Mouse (Mus musculus) midbrain, embryonic 14.5 days (tissue): ENCODE measurements around the gene Cnn1. TPM values are rescaled to one million over a fixed set of nuclear protein-coding genes. Genes with fewer than 3 reads are reported as not detected.

ENCODE experiments used
- ATAC-seq: fragments of 200-750 bp; cut with Nextera tagmentation; 2 replicates; pipeline ENCODE4 v1.8.0; 2017; ENCODE audit warnings: moderate number of reproducible peaks, moderate library complexity; ENCODE audit not compliant: low FRiP score, low TSS enrichment
- DNase-seq: peaks from one replicate; pipeline ENCODE4 v3.0.0-alpha.2; 2015
- H3K27ac ChIP-seq: fragments of 300-500 bp; sonication (generic); replicated peaks from 2 replicates; pipeline ENCODE4 v1.5.1; 2014; ENCODE audit warnings: mild to moderate bottlenecking, low read depth, low read length, moderate library complexity
- H3K27me3 ChIP-seq: fragments of 300-500 bp; sonication (generic); 2 replicates; pipeline ENCODE4 v1.6.1; 2014; ENCODE audit warnings: low read length, control low read depth, mixed read lengths; ENCODE audit not compliant: control insufficient read depth, insufficient read depth
- H3K36me3 ChIP-seq: fragments of 300-500 bp; sonication (generic); 2 replicates; pipeline ENCODE4 v1.6.1; 2014; ENCODE audit warnings: low read length, control low read depth; ENCODE audit not compliant: control insufficient read depth, insufficient read depth
- H3K4me1 ChIP-seq: fragments of 300-500 bp; sonication (generic); 2 replicates; pipeline ENCODE4 v1.6.1; 2014; ENCODE audit warnings: mild to moderate bottlenecking, antibody characterized with exemption, low read length, control low read depth; ENCODE audit not compliant: control insufficient read depth, insufficient read depth
- H3K4me2 ChIP-seq: fragments of 300-500 bp; sonication (generic); 2 replicates; pipeline ENCODE4 v1.6.1; 2014; ENCODE audit warnings: mild to moderate bottlenecking, low read length, moderate library complexity
- H3K4me3 ChIP-seq: fragments of 300-500 bp; sonication (generic); replicated peaks from 2 replicates; pipeline ENCODE4 v1.5.1; 2014; ENCODE audit warnings: low read depth, low read length
- H3K9ac ChIP-seq: fragments of 300-500 bp; sonication (generic); replicated peaks from 2 replicates; pipeline ENCODE4 v1.6.1; 2014; ENCODE audit warnings: mild to moderate bottlenecking, low read length, moderate library complexity
- H3K9me3 ChIP-seq: fragments of 300-500 bp; sonication (generic); 2 replicates; pipeline ENCODE4 v1.6.1; 2016; ENCODE audit warnings: low read length, control low read depth, mixed read lengths; ENCODE audit not compliant: control insufficient read depth
- WGBS: fragments of 180-500 bp; shearing (Covaris S2); extraction: QIAGEN DNeasy Blood & Tissue Kit; methylation state at CpG from one replicate; pipeline ENCODE4 v1.1.7; 2014; 5-methylcytosine and 5-hydroxymethylcytosine counted together
- polyA plus RNA-seq: library from polyadenylated mRNA; unstranded; fragments of >200 nt; fragmentation: Nextera tagmentation; extraction: Ambion mirVana; gene quantifications from 2 replicates; pipeline ENCODE4 v1.2.1, GENCODE M21; 2014

Gene Cnn1
- polyA plus RNA-seq, 1 experiment from 2014 or later = 0.58 TPM

DNA sequence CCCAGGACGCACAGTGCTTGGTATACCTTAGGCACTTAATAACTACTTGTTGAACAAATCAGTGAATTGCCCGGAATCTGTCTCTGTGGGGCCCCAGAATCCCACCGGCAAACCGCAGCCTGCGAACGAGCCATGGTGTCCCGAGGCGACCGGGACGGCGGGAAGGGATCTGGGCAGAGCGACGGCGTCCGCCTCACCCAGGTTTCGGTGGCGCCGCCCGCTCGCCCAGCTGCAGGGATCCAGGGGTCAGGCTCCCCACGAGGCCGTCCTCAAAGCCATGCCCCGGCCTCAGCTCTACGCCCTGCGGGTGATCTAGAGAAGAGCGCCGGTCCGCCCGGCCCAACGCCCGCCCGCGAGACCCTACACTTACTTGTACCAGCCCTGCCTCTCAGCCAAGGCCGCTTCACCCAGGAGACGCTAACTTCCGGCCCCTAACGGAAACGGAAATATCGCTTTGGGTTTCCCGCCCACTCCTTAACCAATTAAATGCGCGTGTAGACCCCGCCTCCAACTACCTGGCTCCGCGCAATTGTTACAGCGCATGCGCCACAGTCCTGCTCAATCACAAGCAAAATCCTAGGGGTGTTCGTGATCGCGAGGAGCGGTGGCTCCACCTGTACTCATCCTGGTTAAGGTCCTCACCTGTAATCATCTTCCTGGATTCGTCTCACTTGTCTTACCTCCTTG, 17.9 kb downstream of the Cnn1 start, which contains the start of gene Elof1:
TSS of gene Elof1 (minus strand) at position 433 of the 687 bp plus-strand sequence.
- Histone ChIP-seq H3K27me3 (no peaks in the 10 kb centered on the region), H3K36me3 (peaks cover 19% of the 10 kb centered on the region), H3K4me3 (peak within 1 kb of the TSS; percentile 87), H3K27ac (peak within 1 kb of the TSS; percentile 70), H3K4me1 (peaks cover 16% of the 10 kb centered on the region), H3K4me2 (peak within 1 kb of the TSS; percentile 90), H3K9me3 (no peaks in the 10 kb centered on the region), H3K9ac (peak within 1 kb of the TSS; percentile 79)
- DNase-seq = peak; percentile 99
- ATAC-seq = peak; percentile 96
- whole genome bisulfite sequencing = under 1% methylated on average over 52 of the region's 52 CpGs

DNA sequence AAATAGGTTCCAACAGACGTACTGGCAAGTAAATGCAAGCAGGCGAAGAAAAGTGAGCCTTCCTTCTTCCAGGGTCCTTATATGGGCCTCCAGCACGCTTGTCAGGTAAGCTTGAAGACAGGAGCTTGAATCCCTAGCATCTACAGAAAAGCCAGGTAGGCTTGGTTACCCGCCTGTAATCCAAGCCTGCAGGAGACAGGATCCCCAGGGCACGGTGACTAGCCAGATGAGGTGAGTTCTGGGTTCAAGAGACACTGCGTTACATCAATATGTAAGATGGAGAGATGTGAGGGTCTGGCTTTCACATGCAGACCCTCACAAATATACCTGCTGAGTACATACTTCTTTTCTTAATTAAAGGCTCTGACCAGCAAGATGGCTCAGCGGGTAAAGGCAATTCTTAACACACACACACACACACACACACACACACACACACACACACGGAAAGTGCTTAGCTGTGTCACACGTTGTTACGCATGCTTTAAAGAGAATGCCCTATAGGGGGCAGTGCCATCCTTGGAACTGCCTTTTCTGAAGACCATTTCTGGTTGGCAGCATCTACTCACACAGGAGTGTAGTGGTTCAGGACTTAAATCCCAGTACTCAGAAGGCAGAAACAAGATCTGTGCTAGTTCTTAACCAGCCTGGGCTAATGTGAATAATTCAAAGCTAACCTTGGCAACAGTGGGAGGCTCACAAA, 18.9 kb downstream of the Cnn1 start:
- Histone ChIP-seq H3K9me3 (no peaks in the 10 kb centered on the region), H3K4me1 (peaks cover 16% of the 10 kb centered on the region), H3K4me3 (peak overlapping the region; percentile 87), H3K36me3 (peaks cover 9% of the 10 kb centered on the region), H3K27me3 (no peaks in the 10 kb centered on the region), H3K9ac (peak overlapping the region; percentile 79; the same call in 1 of the 2 replicates), H3K4me2 (peak overlapping the region; percentile 90), H3K27ac (no peak overlapping the region)
- WGBS = 46% methylated on average over 10 of the region's 10 CpGs
- DNase-seq (peak; percentile 76), ATAC-seq (no peak)

DNA sequence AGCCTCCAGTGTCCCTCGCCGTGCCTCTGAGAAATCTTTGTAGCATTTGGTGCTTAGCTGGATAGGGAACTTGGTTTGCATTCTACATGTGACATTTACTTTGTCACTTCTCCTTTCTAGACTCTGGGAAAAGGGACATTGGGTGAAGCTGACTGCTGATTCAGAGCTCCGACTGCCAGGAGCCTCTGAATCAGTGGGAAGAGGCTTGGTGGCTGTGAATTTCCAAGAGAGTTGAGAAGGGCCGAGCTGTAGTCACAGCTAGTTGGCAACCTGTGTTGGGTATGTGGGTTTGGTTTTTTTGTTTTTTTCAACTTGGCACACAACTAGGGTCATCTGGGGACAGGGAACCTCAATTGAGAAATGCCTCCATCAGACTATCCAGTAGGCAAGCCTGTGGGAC, 20.5 kb downstream of the Cnn1 start:
- no peaks in the 10 kb centered on the region for H3K9me3 ChIP-seq
- H3K27ac ChIP-seq = no peak overlapping the region
- H3K36me3 ChIP-seq = no peaks in the 10 kb centered on the region
- no peak overlapping the region for H3K4me2 ChIP-seq
- H3K9ac ChIP-seq = no peak overlapping the region
- no peak overlapping the region for H3K4me3 ChIP-seq
- 93% methylated on average over 4 of the region's 4 CpGs for WGBS
- no peaks in the 10 kb centered on the region for H3K27me3 ChIP-seq
- DNase-seq = no peak
- peaks cover 16% of the 10 kb centered on the region for H3K4me1 ChIP-seq
- ATAC-seq = no peak

DNA sequence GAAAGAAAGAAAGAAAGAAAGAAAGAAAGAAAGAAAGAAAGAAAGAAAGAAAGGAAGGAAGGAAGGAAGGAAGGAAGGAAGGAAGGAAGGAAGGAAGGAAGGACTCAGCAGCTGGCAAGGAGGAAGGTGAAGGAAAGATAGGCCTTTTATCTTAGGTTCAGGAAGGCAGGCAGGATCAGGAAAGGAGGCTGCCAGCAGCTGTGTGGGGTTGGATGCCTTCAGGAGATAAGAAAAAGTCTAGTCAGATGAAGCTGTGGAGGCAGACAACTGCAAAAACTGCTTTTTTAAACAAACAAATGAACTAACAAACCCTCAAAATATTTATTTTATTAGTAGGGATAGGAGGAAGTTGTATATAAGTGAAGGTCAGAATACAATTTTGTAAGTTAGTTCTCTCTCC, 22.5 kb downstream of the Cnn1 start:
- Histone ChIP-seq H3K36me3 (no peaks in the 10 kb centered on the region), H3K4me3 (no peak overlapping the region), H3K4me2 (no peak overlapping the region), H3K27ac (no peak overlapping the region), H3K9me3 (no peaks in the 10 kb centered on the region), H3K9ac (no peak overlapping the region), H3K4me1 (peaks cover 6% of the 10 kb centered on the region), H3K27me3 (no peaks in the 10 kb centered on the region)
- DNase-seq = no peak
- ATAC-seq = no peak

DNA sequence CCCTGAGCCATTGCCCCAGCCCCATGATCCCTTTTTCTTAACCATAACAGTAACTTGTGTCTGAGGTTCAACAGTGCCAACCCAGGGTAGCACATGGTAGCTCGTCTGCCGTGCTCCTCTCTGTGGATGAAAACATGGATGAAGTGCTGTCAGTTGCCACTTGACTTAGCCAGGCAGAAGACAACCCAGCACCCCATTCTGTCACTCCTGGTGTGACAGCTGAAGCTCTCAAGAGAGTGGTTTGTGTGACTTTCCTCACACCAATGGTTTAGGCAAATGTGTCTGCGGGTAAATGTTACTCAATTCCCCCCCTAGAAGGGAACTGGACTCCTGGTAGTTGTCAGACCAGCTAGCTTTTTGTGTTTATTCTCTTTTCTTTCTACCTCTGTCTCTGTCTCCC, 23.0 kb downstream of the Cnn1 start:
- Histone ChIP-seq H3K9me3 (no peaks in the 10 kb centered on the region), H3K4me1 (peaks cover 6% of the 10 kb centered on the region), H3K4me3 (no peak overlapping the region), H3K27ac (no peak overlapping the region), H3K36me3 (no peaks in the 10 kb centered on the region), H3K4me2 (no peak overlapping the region), H3K27me3 (no peaks in the 10 kb centered on the region), H3K9ac (no peak overlapping the region)
- DNase-seq (no peak), ATAC-seq (no peak)
- WGBS = 84% methylated on average over 3 of the region's 3 CpGs

DNA sequence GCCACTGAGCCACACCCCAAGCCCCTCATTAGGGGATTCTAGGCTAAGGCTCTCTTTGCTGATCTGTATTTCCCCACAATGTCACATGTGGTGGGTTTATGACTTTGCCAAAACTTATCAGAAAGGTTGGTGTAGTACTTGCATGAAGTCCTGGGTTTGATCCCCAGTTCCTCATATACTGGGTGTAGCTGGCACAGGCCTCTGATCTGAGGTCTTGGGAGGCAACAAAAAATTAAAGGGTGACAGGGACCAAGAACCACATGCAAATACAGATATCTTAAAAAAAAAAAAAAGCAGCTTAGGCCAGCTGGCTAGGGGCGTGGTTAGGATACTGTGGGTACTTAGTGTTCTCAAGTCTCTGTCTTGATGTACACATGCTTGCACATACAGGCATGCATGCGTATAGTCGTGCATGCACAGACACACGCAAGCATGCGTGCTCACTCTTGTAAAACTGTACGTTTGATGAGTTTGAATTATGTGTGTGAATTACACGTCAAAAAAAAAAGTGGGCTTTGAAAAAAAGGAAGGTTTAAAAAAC, 24.1 kb downstream of the Cnn1 start:
- Histone ChIP-seq H3K27me3 (no peaks in the 10 kb centered on the region), H3K4me3 (no peak overlapping the region), H3K9ac (no peak overlapping the region), H3K36me3 (no peaks in the 10 kb centered on the region), H3K9me3 (no peaks in the 10 kb centered on the region), H3K4me2 (no peak overlapping the region), H3K4me1 (no peaks in the 10 kb centered on the region), H3K27ac (no peak overlapping the region)
- ATAC-seq (no peak), DNase-seq (no peak)
- WGBS = 88% methylated on average over 7 of the region's 7 CpGs

DNA sequence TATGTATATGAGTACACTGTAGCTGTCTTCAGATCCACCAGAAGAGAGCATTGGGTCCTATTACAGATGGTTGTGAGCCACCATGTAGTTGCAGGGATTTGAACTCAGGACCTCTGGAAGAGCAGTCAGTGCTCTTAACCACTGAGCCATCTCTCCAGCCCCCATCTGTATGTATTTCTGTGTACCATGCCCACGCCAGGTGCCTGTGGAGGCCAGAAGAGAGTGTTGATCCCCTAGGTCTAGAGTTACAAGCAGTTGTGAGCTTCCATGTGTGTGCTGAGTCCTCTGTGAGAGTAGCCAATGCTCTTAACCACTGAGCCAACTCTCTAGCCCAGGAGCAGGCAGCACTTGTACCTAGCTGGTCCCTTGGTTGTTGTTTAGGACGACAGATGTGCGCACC, 25.2 kb downstream of the Cnn1 start:
- Histone ChIP-seq H3K9me3 (no peaks in the 10 kb centered on the region), H3K4me2 (no peak overlapping the region), H3K4me3 (no peak overlapping the region), H3K36me3 (no peaks in the 10 kb centered on the region), H3K4me1 (no peaks in the 10 kb centered on the region), H3K27me3 (no peaks in the 10 kb centered on the region), H3K9ac (no peak overlapping the region), H3K27ac (no peak overlapping the region)
- DNase-seq (no peak), ATAC-seq (no peak)
- 78% methylated on average over 3 of the region's 3 CpGs for WGBS

DNA sequence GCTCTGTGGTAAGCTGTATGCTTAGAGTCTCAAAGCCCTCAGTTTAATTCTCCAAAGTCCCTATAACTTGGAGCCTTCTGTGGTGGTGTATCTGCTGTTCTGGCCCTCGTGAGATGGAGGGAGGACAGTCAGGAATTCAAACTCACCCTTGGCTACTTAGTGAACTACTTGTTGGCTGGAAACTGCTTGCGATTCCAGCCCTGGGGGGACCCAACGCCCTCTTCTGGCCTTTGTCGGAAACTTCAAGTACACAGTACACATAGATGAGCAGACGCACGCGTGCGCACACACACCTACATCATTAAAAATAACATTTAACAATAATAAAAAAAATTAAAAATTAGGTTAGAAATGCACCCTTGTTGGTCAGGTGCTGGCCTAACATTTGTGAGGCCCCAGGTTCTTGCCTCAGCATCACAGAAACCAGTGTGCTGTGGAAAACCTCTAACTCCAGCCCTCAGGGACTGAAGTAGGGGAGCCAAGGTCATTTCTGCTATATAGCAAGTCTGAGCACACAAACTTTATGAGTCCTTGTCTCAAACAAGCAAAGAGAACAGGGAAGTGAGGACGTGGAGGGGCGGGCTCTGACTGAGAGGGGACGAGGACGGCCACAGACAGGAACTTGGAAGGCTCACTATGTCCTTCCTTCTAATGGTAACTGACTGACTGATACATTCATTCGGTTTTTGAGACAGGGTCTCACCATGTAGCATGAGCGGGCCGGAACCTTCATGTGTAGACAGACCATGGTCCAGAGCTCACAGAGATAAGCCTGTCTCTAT, 26.4 kb downstream of the Cnn1 start:
- ATAC-seq (no peak), DNase-seq (no peak)
- no peaks in the 10 kb centered on the region for H3K4me1 ChIP-seq
- no peaks in the 10 kb centered on the region for H3K36me3 ChIP-seq
- no peak overlapping the region for H3K27ac ChIP-seq
- H3K4me2 ChIP-seq = no peak overlapping the region
- H3K9me3 ChIP-seq = no peaks in the 10 kb centered on the region
- 0 out of 2 replicates have a peak, but pooled peaks cover 3% of the 10 kb centered on the region for H3K27me3 ChIP-seq
- H3K9ac ChIP-seq = no peak overlapping the region
- no peak overlapping the region for H3K4me3 ChIP-seq
- WGBS = 91% methylated on average over 15 of the region's 15 CpGs
